Mouse (Mus musculus) lung, postnatal 36 days (tissue): ENCODE results near the gene Gm49339.
A peak's percentile ranks its signal among the peaks of the same experiment; 100 is the strongest.
"Not testable (repeated sequence)": the region's sequence is repeated elsewhere in the genome, so short reads cannot be mapped to it uniquely, and the experiment has no call there.

Source experiments
- DNase-seq: peaks from one replicate; pipeline ENCODE4 v3.0.0; 2022; ENCODE audit warnings: mixed read lengths

Gm49339 gene

DNA sequence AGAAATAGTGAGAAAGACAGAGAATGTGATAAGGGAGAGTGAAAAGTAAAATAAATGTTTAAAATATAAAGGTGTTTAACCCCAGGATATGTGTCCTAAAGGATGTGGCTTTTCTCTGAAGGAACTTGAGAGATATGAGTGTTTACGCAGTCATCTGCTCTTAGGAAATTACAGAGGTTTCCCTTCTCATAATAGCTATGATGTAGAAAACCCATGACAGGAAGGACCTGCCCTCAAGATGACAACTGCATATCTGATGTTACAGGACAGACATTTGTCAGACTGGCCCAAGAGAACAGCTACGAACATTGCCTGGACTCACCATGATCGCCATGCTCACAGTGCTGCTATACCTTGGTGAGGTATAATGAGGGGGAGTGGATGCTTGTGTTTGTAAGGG is at the start of gene Gm49339, which contains the start of gene Lilr4b:
Gm49339 (plus strand) TSS at position 216 of the 400 bp plus-strand sequence.
Lilr4b (plus strand) TSS at position 236 of the 400 bp plus-strand sequence.
- DNase-seq: not testable (repeated sequence)

DNA sequence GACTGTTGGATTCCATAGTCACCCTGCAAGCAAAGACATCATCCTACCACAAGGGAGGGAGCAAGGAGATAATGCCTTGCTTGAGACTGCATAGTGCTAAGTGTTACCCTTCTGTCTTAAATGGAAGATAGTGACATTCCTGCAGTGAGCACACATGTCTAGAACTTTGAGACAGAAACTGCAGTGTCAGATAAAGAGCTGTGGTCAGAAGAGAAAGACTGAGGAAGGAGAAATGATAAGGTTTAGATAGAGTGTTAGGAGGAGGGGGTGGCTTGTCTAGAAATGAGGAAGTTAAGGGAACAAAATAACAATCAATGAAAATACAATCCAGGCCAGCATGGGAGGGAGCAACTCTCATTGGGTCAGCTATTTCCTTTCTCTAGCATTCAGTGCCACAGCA is 47.5 kb upstream of the Gm49339 start:
- DNase-seq: no peak

DNA sequence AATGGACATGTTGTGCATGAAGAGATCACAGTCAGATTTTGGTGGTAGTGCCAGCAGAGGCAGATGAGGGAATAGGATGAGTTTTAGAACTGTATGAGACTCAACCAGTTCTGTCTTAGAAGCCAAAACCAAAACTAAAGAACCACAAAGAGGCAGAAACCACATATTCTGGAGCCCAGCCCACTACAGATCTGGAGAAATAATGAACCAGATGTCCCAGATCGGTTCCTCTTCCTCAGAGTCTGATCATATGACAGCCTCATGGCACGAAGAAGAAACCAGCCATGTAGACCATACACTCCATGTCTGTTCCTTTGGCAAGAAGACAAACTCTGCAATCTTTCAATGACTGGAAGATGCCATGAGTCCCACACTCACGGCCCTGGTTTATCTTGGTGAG is 44.7 kb upstream of the Gm49339 start:
- DNase-seq: no peak

DNA sequence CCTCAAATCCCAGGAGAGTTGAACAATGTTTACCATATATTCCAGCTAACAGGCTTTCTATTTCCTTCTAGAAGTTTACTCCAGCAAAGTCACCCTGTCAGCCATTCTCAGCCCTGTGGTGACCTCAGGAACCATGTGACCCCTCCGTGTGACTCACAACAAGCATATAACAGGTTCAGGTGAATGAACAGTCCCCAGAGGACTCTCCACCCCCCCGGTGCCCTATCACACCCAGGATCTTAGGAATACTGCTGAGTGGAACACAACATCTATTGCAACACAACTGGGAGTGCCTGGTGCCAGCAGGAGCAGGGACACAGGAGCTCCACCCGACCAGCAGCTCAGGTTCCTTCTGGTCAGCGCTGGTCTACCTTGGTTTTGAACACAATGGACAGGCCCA is 28.8 kb upstream of the Gm49339 start:
- DNase-seq: no peak

DNA sequence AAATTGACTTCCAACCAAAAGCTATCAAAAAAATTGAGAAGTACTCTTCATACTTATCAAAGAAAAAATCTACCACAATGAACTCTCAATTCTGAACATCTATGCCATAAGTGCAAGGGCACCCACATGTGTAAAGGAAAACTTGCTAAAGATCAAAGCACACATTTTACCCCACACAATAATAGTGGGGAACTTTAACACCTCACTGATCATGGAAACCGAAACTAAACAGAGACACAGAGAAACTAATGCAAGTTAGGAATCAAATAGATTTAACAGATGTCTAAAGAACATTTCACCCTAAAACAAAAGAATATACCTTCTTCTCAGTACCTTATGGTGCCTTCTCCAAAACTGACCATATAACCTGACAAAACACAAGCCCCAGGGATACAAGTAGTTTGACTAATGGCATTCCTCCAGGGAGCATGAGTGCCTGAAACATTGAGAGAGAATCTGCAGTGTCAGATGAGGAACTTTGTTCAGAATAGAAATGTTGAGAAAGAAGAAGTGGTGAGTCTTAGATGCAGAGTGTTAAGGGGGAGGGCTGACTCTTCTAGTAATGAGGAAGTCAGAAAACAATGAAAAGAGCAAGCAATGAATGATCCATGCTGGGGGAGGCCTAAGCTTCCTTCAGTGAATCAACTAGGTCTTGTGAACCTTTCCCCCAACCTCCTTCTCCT is 26.7 kb upstream of the Gm49339 start:
- peak; percentile 49 for DNase-seq

DNA sequence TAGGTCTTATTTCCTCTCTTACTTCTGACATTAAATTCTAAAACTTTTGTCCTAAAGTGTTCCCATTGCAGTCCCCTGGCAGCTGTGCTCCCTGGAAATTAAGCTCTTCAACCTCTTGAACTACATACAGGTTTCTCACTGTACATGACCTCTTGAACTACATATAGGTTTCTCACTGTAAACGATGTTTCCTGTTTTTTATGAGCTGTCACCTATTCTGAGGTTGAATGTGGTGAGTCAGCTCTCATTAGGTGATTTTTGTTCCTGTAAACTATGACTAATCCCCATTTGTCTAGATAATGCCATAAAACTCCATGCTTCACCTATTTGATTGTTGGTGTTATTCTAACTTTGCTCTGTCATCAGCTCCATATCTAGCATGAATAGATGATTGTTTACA is 26.0 kb upstream of the Gm49339 start:
- no peak for DNase-seq

DNA sequence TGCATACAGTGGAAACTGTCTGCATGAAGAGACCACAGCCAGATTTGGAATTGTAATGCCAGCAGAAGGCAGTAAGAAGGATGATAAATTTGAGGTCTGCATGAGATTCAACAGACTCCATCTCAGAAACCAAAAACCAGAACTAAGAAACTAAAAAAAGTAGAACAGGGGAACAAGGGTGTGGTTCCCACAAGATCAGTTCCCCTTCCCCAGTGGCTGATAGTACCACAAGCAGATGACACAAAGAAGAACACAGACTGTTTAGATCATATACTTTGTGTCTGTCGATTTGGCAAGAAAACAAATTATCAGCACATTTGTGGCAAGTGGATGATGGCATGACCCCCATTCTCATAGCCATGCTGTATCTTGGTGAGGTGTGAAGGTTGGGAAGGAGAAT is 24.6 kb upstream of the Gm49339 start:
- peak; percentile 37 for DNase-seq

DNA sequence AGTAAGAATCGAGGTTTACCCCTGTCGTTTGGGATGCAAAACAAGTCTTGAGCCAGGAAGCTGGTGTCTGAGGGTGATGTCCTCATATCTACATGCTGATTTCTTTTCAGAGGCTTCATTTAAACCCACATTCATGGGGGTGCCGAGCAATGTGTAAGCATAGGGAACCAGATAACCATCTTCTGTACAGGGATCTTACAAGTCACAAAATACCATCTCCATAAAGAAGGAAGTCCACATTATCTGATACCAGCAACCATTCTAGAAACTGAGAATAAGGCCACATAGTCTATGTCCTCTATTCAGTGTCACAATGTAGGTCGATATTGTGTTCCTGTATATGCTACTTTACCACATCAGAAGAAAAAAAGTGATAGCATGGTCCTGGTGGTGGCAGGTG is 24.0 kb upstream of the Gm49339 start:
- DNase-seq: no peak

DNA sequence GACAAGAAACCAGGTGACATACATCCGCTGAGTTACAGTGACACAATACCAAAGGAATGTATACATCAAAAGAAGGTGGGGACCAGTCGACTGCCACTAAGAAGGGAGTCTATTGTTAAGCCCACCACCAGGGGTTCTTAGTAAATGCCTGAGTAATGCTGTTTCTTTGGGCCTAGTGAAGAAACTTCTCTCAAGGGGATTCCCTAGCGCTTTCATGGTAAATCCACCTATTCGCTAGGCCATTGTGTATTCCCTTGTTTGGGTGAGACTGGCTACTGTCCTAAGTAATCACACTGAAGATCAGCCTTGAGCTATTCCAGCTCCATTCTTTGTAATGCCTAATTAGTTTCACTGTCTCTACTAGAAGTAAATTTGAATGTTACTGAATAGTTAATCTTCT is 16.6 kb upstream of the Gm49339 start:
- not testable (repeated sequence) for DNase-seq

DNA sequence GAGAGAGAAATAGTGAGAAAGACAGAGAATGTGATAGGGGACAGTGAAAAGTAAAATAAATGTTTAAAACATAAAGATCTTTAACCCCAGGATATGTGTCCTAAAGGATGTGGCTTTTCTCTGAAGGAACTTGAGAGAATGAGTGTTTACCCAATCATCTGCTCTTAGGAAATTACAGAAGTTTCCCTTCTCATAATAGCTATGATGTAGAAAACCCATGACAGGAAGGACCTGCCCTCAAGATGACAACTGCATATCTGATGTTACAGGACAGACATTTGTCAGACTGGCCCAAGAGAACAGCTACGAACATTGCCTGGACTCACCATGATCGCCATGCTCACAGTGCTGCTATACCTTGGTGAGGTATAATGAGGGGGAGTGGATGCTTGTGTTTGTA is 10.3 kb downstream of the Gm49339 start, which contains the start of gene Lilrb4a:
Lilrb4a (plus strand) TSS at position 266 of the 400 bp plus-strand sequence.
- DNase-seq: peak; percentile 4

DNA sequence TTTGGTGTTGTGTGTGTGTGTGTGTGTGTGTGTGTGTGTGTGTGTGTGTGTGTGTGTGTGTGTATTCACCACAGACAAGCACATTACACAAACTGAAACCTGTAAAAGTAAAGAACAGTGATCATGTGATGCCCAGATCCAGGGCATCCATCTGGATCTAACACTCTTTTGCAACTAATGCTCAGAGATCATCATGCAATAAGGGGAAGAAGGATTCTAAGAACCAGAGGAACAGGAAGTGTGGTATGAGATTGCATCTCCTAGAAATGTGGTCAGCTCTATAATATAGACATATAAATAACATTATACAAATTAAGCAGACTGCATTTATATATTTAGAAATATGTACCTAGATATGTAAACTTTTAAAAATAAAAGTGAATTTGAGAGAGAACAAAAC is 39.6 kb downstream of the Gm49339 start:
- peak; percentile 26 for DNase-seq

DNA sequence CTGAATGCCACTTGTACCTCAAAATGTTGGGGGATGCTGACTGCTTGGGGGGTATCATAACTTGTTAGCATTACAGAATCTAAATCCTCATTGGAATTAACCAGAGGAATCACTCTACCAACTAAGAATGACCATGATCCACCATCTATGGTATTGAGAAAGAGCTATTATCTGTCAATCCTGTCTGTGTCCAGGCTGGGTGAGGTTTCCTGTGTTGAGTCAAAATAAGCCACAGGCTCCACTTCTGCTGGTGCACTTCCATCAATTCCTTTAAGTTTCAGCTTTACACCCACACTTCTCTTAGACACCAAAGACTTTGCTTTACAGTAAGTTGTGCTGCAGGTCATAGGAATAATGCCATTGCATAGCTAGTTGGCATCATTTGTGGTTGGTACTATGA is 41.0 kb downstream of the Gm49339 start:
- peak; percentile 38 for DNase-seq

DNA sequence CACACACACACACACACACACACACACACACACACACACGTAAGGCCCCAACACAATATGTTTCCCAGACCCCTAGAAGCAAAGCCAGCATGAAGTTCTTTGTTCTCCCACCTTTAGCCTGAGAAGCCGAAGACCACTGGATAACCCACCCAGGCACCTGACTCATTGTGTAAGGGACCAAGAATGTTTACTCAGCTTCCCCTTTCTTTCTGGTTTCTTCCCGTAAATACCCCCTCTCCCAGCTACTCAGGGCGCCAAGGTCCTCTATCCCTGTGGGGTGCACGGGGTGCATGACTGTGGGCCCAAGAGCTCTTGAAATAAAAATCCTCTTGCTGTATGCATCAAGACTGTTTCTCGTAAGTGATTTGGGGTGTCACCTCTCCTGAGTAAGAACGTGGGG is 45.7 kb downstream of the Gm49339 start:
- DNase-seq: no peak

DNA sequence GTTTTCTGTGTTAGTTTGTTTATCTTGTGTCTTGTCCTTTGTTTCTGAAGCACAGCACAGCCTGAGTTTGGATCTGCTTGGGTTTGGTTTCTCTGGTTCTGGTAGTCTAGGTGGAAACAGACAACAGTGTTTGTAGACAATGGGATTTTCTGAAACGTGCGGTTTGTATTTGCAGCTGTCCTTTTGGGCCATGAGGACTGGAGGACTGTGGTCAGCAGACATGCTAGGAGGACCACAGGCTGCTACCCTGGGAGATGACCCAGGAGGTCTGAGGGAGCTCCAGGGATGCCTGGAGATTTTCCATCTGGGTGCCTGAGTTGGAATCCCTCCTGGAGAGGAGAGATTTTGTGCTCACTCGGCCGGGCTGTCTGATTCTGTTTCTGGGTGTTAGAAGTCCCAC is 46.2 kb downstream of the Gm49339 start:
- no peak for DNase-seq

DNA sequence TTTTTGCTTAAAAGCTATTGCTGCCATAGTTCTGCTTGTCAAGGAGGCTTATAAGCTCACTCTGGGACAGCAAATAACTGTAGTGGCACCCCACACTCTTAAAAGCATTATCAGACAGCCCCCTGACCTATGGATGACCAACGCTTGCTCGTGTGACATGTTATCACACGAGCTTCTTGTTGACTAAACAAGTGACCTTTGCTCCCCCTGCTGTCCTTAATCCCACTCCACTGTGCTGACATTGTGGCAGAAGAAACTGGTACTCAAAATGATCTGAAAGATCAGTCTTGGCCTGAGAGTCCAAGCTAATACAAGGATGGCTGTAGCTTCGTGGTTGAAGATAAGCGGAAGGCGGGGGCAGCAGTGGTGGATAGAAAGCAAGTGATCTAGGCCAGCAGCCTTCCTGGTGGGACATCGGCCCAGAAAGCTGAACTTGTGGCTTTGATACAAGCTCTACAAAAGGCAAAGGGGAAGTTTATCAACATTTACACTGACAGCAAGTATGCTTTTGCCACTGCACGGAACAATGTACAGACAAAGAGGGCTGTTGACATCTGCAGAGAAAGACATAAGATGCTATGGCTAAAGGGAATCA is 48.5 kb downstream of the Gm49339 start:
- DNase-seq: peak; percentile 39

DNA sequence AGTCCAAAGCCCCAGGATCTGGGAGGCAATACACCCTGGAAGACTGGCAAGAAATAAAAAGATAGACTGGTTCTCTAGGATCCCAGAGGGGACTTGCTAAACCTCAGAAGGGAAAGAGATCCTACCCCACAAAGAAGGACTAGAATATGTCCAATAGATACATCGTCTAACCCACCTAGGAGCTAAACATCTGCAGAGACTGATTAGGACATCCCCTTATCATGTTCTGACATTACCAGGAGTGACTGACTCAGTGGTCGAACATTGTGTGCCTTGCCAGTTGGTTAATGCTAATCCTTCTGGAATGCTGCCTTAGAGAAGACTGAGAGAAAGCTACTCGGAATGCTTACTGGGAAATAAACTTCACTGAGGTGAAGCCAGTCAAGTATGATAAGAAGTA is 49.1 kb downstream of the Gm49339 start:
- no peak for DNase-seq

DNA sequence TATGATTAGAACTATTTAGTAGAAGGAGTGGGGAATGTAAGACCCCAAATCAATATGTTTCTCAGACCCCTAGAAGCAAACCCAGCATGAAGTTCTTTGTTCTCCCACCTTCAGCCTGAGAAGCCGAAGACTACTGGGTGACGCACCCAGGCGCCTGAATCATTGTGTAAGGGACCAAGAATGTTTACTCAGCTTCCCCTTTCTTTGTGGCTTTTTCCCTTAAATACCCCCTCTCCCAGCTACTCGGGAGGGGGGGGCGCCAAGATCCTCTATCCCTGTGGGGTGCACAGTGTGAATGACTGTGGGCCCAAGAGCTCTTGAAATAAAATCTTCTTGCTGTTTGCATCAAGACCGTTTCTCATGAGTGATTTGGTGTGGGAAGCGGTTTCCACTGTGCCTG is 50.4 kb downstream of the Gm49339 start:
- no peak for DNase-seq
